Mouse (Mus musculus): ENCODE results near the gene Tmem239. TPM values are rescaled to one million over a fixed set of nuclear protein-coding genes. Genes with fewer than 3 reads are reported as not detected.
"Not testable (repeated sequence)": the region's sequence is repeated elsewhere in the genome, so short reads cannot be mapped to it uniquely, and the experiment has no call there.

Gene Tmem239
- polyA plus RNA-seq (2015; fragmentation: Nextera tagmentation; extraction: Ambion mirVana) = not detected in 2 replicates

- Histone ChIP-seq H3K4me1 (no peaks in the 10 kb centered on the region; the same call in 1 of the 2 replicates), H3K27ac (replicated peaks) (no peak within 1 kb of the TSS), H3K4me2 (replicated peaks) (no peak within 1 kb of the TSS), H3K4me3 (no peak within 1 kb of the TSS), H3K9ac (replicated peaks) (no peak within 1 kb of the TSS), H3K27me3 (no peaks in the 10 kb centered on the region), H3K9me3 (no peaks in the 10 kb centered on the region), H3K36me3 (no peaks in the 10 kb centered on the region)
- WGBS = 82% methylated on average over 2 of the region's 2 CpGs
- no peak for ATAC-seq (replicated peaks)
Measured at GRCm38 (mm10) chr2:130406178-130406577, at the start of gene Tmem239. TSS of gene Tmem239 (plus strand) at chr2:130406478.

GRCm38 (mm10) chr2:130357551-130357950 is 48.7 kb upstream of the Tmem239 start:
- peaks cover 32% of the 10 kb centered on the region for H3K4me1 ChIP-seq
- H3K4me3 ChIP-seq = no peak overlapping the region
- ATAC-seq (replicated peaks) = no peak
- peaks cover 13% of the 10 kb centered on the region for H3K27me3 ChIP-seq
- H3K4me2 ChIP-seq (replicated peaks) = no peak overlapping the region
- no peaks in the 10 kb centered on the region for H3K9me3 ChIP-seq
- H3K36me3 ChIP-seq = no peaks in the 10 kb centered on the region
- no peak overlapping the region for H3K9ac ChIP-seq (replicated peaks)
- WGBS = 87% methylated on average over 5 of the region's 5 CpGs
- no peak overlapping the region for H3K27ac ChIP-seq (replicated peaks)

- Histone ChIP-seq H3K9ac (replicated peaks) (no peak overlapping the region), H3K9me3 (no peaks in the 10 kb centered on the region), H3K4me1 (peaks cover 22% of the 10 kb centered on the region), H3K27me3 (peaks cover 18% of the 10 kb centered on the region), H3K36me3 (no peaks in the 10 kb centered on the region), H3K4me3 (no peak overlapping the region), H3K27ac (replicated peaks) (no peak overlapping the region), H3K4me2 (replicated peaks) (no peak overlapping the region)
- ATAC-seq (replicated peaks) = peak; percentile 80
- 6% methylated on average over 5 of the region's 5 CpGs for WGBS
Measured at GRCm38 (mm10) chr2:130358852-130359251, 47.4 kb upstream of the Tmem239 start.

DNA sequence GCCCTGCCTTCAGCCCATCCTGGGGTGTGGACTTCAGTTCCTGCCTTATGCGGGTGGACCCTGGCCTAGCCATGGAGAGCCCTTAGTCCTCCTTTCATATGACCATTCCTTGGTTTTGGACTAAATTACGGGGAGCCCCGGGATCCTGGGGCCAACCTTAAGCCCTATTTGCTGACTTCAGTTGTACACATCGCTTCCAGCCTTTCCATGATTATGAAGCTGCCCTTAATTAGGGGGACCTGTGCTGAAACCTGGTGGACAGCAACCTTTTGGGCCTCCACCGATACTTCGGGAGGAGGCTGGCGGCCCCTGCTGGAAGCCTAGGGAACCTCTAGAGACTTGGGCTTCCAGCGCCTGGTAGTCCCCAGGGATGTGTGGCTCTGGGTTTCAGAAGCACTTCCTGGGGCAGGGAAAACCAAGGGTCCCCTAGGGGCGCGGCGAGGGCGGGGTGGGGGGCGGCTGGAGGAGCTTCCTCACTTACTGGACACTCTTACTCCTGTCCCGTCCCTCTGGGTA is 43.7 kb upstream of the Tmem239 start:
- no peaks in the 10 kb centered on the region for H3K9me3 ChIP-seq
- peaks cover 18% of the 10 kb centered on the region for H3K27me3 ChIP-seq
- H3K4me1 ChIP-seq = peaks cover 20% of the 10 kb centered on the region
- no peak overlapping the region for H3K4me2 ChIP-seq (replicated peaks)
- whole genome bisulfite sequencing = 4% methylated on average over 14 of the region's 14 CpGs
- peak; percentile 66; the same call in 1 of the 2 replicates for ATAC-seq (replicated peaks)
- H3K4me3 ChIP-seq = no peak overlapping the region
- no peak overlapping the region for H3K9ac ChIP-seq (replicated peaks)
- no peak overlapping the region for H3K27ac ChIP-seq (replicated peaks)
- no peaks in the 10 kb centered on the region for H3K36me3 ChIP-seq

- Histone ChIP-seq H3K9ac (replicated peaks) (no peak overlapping the region), H3K4me1 (peaks cover 9% of the 10 kb centered on the region; the same call in 1 of the 2 replicates), H3K27me3 (peaks cover 18% of the 10 kb centered on the region), H3K9me3 (no peaks in the 10 kb centered on the region), H3K36me3 (no peaks in the 10 kb centered on the region), H3K27ac (replicated peaks) (no peak overlapping the region), H3K4me2 (replicated peaks) (peak overlapping the region; percentile 34), H3K4me3 (peak overlapping the region; percentile 11)
- 11% methylated on average over 30 of the region's 30 CpGs for WGBS
- no peak for ATAC-seq (replicated peaks)
Measured at GRCm38 (mm10) chr2:130365211-130366094, 40.8 kb upstream of the Tmem239 start.

- Histone ChIP-seq H3K27me3 (peaks cover 7% of the 10 kb centered on the region), H3K4me3 (no peak overlapping the region), H3K4me1 (peaks cover 5% of the 10 kb centered on the region; the same call in 1 of the 2 replicates), H3K9me3 (no peaks in the 10 kb centered on the region), H3K36me3 (no peaks in the 10 kb centered on the region), H3K4me2 (replicated peaks) (no peak overlapping the region), H3K27ac (replicated peaks) (no peak overlapping the region), H3K9ac (replicated peaks) (no peak overlapping the region)
- no peak for ATAC-seq (replicated peaks)
- WGBS = 76% methylated on average over 4 of the region's 4 CpGs
Measured at GRCm38 (mm10) chr2:130367386-130367785, 38.9 kb upstream of the Tmem239 start.

GRCm38 (mm10) chr2:130373026-130373425 is 33.3 kb upstream of the Tmem239 start:
- H3K4me3 ChIP-seq; H3K4me1 ChIP-seq; H3K36me3 ChIP-seq; H3K27me3 ChIP-seq; H3K9ac ChIP-seq (replicated peaks); H3K4me2 ChIP-seq (replicated peaks); ATAC-seq (replicated peaks); H3K27ac ChIP-seq (replicated peaks); H3K9me3 ChIP-seq: not testable (repeated sequence)
- WGBS = 56% methylated on average over 1 of the region's 1 CpGs

GRCm38 (mm10) chr2:130374951-130375350 is 31.3 kb upstream of the Tmem239 start:
- ATAC-seq (replicated peaks) = no peak

GRCm38 (mm10) chr2:130383205-130383604 is 23.1 kb upstream of the Tmem239 start:
- Histone ChIP-seq H3K4me1 (no peaks in the 10 kb centered on the region), H3K9me3 (no peaks in the 10 kb centered on the region), H3K4me2 (replicated peaks) (no peak overlapping the region), H3K36me3 (no peaks in the 10 kb centered on the region), H3K27me3 (no peaks in the 10 kb centered on the region), H3K27ac (replicated peaks) (no peak overlapping the region), H3K4me3 (no peak overlapping the region), H3K9ac (replicated peaks) (no peak overlapping the region)
- no peak for ATAC-seq (replicated peaks)
- WGBS = 30% methylated on average over 3 of the region's 3 CpGs

More at GRCm38 (mm10) chr2:130374951-130375350, 31.3 kb upstream of the Tmem239 start:
- Histone ChIP-seq H3K4me2 (replicated peaks) (no peak overlapping the region), H3K9me3 (no peaks in the 10 kb centered on the region), H3K27ac (replicated peaks) (no peak overlapping the region), H3K9ac (replicated peaks) (no peak overlapping the region), H3K27me3 (no peaks in the 10 kb centered on the region), H3K4me1 (no peaks in the 10 kb centered on the region), H3K36me3 (no peaks in the 10 kb centered on the region), H3K4me3 (no peak overlapping the region)
- WGBS = 82% methylated on average over 4 of the region's 4 CpGs

- Histone ChIP-seq H3K9me3 (no peaks in the 10 kb centered on the region), H3K27me3 (no peaks in the 10 kb centered on the region), H3K4me3 (no peak overlapping the region), H3K36me3 (no peaks in the 10 kb centered on the region), H3K9ac (replicated peaks) (no peak overlapping the region), H3K27ac (replicated peaks) (no peak overlapping the region), H3K4me1 (no peaks in the 10 kb centered on the region), H3K4me2 (replicated peaks) (no peak overlapping the region)
- 63% methylated on average over 6 of the region's 6 CpGs for WGBS
- no peak for ATAC-seq (replicated peaks)
Measured at GRCm38 (mm10) chr2:130383895-130384294, 22.4 kb upstream of the Tmem239 start.

DNA sequence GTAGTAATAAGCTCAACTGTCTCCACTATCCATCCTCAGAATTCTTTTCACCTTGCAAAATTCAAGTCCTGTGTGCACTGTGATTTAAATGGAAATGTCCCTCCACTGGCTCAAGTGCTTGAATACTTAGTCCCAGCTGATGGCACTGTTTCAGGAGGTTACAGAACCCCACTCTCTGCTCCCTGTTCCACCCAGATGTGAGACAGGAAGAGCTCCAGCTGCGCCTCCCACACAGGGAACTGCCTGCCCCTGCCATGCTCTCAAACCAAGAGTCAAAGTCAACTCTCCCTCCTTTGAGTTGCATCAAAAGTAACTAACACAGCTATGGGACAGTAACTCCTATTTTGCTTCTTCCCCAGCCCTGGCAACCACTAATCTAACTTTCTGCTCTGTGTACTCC is 20.1 kb upstream of the Tmem239 start:
- Histone ChIP-seq H3K27me3 (no peaks in the 10 kb centered on the region), H3K27ac (replicated peaks) (no peak overlapping the region), H3K36me3 (no peaks in the 10 kb centered on the region), H3K9ac (replicated peaks) (no peak overlapping the region), H3K4me1 (no peaks in the 10 kb centered on the region), H3K4me2 (replicated peaks) (no peak overlapping the region), H3K4me3 (no peak overlapping the region), H3K9me3 (no peaks in the 10 kb centered on the region)
- ATAC-seq (replicated peaks) = no peak
- WGBS = 66% methylated on average over 1 of the region's 1 CpGs

DNA sequence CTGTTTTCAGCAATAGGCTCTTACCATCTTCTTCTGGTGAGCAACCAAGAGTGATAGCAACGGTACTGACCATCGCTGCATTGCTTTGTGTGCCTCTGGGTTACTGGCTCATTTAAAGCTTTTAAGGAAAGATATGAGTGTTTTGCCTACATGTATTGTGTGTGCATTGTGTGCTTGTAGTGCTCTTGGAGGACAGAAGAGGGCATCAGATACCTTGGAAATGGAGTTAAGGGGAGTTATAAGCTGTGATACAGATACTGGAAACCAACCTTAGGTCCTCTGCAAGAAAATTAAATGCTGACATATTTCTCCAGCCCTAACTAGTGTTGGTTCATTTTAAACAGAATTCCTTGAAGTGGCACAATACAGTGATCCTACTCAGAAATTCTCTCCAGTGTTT is 17.5 kb upstream of the Tmem239 start:
- Histone ChIP-seq H3K4me2 (replicated peaks) (no peak overlapping the region), H3K9ac (replicated peaks) (no peak overlapping the region), H3K4me1 (no peaks in the 10 kb centered on the region), H3K9me3 (no peaks in the 10 kb centered on the region), H3K27ac (replicated peaks) (no peak overlapping the region), H3K4me3 (no peak overlapping the region), H3K27me3 (no peaks in the 10 kb centered on the region), H3K36me3 (no peaks in the 10 kb centered on the region)
- no peak for ATAC-seq (replicated peaks)
- 84% methylated on average over 2 of the region's 2 CpGs for WGBS

Data from forebrain, embryonic 15.5 days (tissue).